Mouse (Mus musculus) left cerebral cortex, postnatal 10 days (tissue): ENCODE measurements at regions not wholly inside any gene's neighbourhood (a gene's known extent, or its start where the extent isn't known, plus 50 kb on each side); places are given as distances from the start of the nearest gene placed in this dataset.

Experiments
- DNase-seq, 2 experiments: peaks; one replicate each; pipeline ENCODE4 v3.0.0; 2021 to 2022; ENCODE audit warnings: low spot score in 2 of 2, mixed read lengths in 1 of 2; ENCODE audit errors: extremely low spot score in 1 of 2
- intact Hi-C: fragments of 180-260 bp; cut with DNase I; formaldehyde crosslinking; loops from one replicate; pipeline ENCODE4 v1.15.1; 2025

- no peak for DNase-seq
- intact Hi-C loops, result no loop called here
Observed at GRCm38 (mm10) chr3:38174735-38175280, 309.8 kb downstream of the Ankrd50 start.

GRCm38 (mm10) chr3:38152408-38152807 is 332.2 kb downstream of the Ankrd50 start:
- no peak for DNase-seq
- intact Hi-C loops, result no loop called here

GRCm38 (mm10) chr3:38151821-38152220 is 332.8 kb downstream of the Ankrd50 start:
- no peak for DNase-seq
- intact Hi-C loops, result no loop called here

GRCm38 (mm10) chr3:38146663-38147062 is 338.0 kb downstream of the Ankrd50 start:
- intact Hi-C loops, result no loop called here
- DNase-seq, result no peak

- no peak for DNase-seq
- intact Hi-C loops, result no loop called here
Observed at GRCm38 (mm10) chr3:38145444-38145843, 339.2 kb downstream of the Ankrd50 start.

- DNase-seq, result no peak
- intact Hi-C loops, result no loop called here
Observed at GRCm38 (mm10) chr3:38144650-38145049, 340.0 kb downstream of the Ankrd50 start.

- intact Hi-C loops, result no loop called here
- peak; percentile 87 to 88 for DNase-seq
Observed at GRCm38 (mm10) chr3:38143147-38143883, 341.3 kb downstream of the Ankrd50 start.

GRCm38 (mm10) chr3:38139387-38139786 is 345.3 kb downstream of the Ankrd50 start:
- DNase-seq, result peak in 1 of 2 experiments; percentile 37
- intact Hi-C loops, result no loop called here

- intact Hi-C loops, result no loop called here
- no peak for DNase-seq
Observed at GRCm38 (mm10) chr3:38138014-38138413, 346.6 kb downstream of the Ankrd50 start.

- peak in 1 of 2 experiments; percentile 16 for DNase-seq
- intact Hi-C loops, result no loop called here
Observed at GRCm38 (mm10) chr3:38135808-38136214, 348.8 kb downstream of the Ankrd50 start.

GRCm38 (mm10) chr3:38134425-38134824 is 350.2 kb downstream of the Ankrd50 start:
- DNase-seq, result no peak
- intact Hi-C loops, result no loop called here

GRCm38 (mm10) chr3:38131887-38132220 is 352.8 kb downstream of the Ankrd50 start:
- DNase-seq, result no peak
- intact Hi-C loops, result no loop called here

- DNase-seq, result no peak
- intact Hi-C loops, result no loop called here
Observed at GRCm38 (mm10) chr3:38131176-38131886, 353.3 kb downstream of the Ankrd50 start.

- intact Hi-C loops, result no loop called here
- DNase-seq, result no peak
Observed at GRCm38 (mm10) chr3:38130088-38130487, 354.6 kb downstream of the Ankrd50 start.

GRCm38 (mm10) chr3:38129167-38129500 is 355.5 kb downstream of the Ankrd50 start:
- no peak for DNase-seq
- intact Hi-C loops, result no loop called here

- no peak for DNase-seq
Observed at GRCm38 (mm10) chr3:38128486-38129166, 356.0 kb downstream of the Ankrd50 start.

GRCm38 (mm10) chr3:38116071-38116787 is 368.4 kb downstream of the Ankrd50 start:
- DNase-seq, result no peak
- intact Hi-C loops, result loop anchor here (10.0 kb wide), 1 partner anchor 481 kb away; the partner anchor contains the start of gene Spry1

More at GRCm38 (mm10) chr3:38128486-38129166, 356.0 kb downstream of the Ankrd50 start:
- intact Hi-C loops, result no loop called here

- DNase-seq, result no peak
- intact Hi-C loops, result loop anchor here (10.0 kb wide), 1 partner anchor 478 kb away; the partner anchor contains the start of gene Spry1
Observed at GRCm38 (mm10) chr3:38112568-38112967, 372.1 kb downstream of the Ankrd50 start.
